Mouse (Mus musculus): ENCODE data around the gene Tmem243.

Gene Tmem243

DNA sequence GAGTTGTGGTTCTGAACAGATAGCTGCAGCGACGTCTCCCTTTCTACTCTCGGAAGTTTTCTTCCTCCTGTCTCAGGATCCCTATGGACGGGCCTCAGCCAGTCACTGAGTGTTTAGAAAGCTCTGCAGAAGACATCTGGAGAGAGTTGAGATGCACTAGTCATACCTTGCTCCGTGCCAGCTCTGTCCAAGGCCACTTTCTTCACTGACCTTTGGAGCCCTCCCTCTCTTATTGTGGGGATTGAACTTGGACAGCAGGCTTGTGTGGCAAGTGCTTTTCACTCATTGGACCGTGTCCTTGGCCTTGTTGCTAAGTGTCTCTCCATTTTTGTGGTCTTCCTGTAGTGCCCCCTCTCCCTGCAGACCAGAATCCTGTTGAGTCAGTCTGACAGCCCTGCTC lies 6.3 kb downstream of the Tmem243 start:
- in situ Hi-C loops (cut with MboI; ENCODE audit: low sequenced_read_pairs) = no loop called here

DNA sequence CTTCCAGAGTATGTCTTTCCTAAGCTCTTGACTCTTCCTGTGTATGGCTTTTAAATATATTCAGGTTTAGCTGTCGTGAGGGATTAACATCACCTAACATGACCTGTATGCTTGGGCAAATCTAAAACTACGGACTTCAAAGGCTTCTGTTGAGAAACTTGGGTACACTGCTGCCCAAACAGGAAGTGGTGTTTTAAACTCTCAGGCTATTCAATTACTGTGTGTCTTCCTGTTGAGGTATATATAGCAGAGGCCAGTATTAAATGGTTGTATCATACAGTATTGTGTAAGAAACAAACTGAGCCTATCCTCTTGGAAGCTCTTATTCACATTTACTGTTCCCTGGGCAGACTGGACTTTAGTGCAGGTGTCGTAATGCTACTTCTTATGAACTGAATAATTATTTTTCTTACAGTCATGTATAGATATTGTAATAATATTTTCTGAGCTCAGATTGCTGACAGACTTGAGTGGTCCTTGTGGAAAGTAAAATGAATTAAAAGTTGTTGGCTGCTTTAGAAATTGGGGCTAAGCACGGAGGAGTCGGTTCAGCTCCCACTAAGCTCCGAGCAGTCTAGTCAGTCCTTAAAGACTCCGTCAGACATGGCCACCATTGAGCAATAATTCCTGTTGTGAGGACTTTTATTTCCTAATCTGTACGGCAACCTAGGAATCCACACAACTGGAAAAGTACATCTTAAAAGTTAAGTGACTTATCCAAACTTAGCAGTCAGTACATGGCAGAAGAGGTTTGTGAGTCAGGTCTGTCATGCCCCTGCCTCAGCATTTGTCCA lies 7.0 kb downstream of the Tmem243 start:
- in situ Hi-C loops (cut with MboI; ENCODE audit: low sequenced_read_pairs) = no loop called here

DNA sequence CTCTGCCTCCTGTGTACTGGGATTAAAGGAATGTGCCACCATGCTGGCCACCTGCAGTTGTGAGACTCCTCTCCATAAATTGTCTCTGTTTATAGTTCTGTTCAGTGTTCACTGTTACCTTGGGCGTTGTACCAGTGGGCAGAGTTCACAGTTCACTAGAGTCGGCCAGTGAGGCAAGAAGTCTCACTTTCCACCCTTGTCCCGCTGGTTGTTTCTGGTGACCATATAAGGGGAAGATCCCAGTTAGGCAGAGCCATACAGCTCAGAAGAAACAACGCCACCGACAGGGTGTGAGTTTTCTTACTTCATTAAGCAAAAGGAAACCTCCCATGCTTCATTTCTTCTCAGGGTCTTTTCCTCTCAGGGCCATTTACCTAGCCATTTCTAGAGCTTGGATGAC lies 8.0 kb downstream of the Tmem243 start:
- in situ Hi-C loops (cut with MboI; ENCODE audit: low sequenced_read_pairs) = no loop called here

- in situ Hi-C loops (cut with MboI; ENCODE audit: low sequenced_read_pairs) = no loop called here
These were observed 9.1 kb downstream of the Tmem243 start for GRCm38 (mm10) chr5:9109582-9109981.

- in situ Hi-C loops (cut with MboI; ENCODE audit: low sequenced_read_pairs) = no loop called here
These were observed 10.8 kb downstream of the Tmem243 start for GRCm38 (mm10) chr5:9111285-9111684.

DNA sequence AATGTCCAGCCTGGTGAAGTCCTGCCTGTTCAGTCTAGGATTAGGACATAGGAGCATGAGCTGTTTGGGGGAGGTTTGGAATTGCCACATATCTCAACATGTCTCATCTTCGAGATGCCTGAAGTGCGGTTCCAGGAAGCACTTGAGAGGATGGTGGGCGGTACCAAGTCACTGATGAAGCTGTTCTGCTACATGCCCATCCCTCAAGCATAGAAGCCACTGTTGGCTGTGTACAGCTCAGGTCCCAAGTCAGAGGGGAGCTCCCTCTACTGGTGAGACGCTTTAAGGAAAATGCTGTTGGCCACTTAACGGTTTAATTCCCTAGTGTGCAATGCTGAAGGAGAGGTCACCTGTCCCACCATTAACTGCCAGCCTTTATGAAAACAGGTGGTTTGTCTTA lies 11.3 kb downstream of the Tmem243 start:
- in situ Hi-C loops (cut with MboI; ENCODE audit: low sequenced_read_pairs) = no loop called here

GRCm38 (mm10) chr5:9114162-9114561 lies 13.7 kb downstream of the Tmem243 start:
- in situ Hi-C loops (cut with MboI; ENCODE audit: low sequenced_read_pairs) = no loop called here

DNA sequence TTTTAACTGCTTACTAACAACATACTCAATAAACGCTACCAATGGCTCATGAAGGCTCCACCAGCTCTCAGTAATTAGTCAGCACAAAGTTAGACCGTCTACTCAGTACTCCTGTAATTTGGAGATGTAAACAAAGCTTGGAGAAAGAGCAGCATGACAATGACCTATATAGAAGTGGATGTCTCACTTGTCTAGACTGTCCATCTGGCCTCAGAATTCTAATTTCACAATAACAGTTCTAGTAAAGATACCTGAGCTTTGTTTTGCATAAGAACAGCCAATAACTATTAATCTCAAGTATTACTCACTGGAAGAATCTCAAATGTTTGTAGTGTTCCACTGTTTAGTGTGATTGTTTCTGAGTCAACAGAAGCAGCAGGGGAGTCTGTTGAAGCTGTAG lies 23.7 kb downstream of the Tmem243 start:
- in situ Hi-C loops (cut with MboI; ENCODE audit: low sequenced_read_pairs) = no loop called here

GRCm38 (mm10) chr5:9128566-9128965 lies 28.1 kb downstream of the Tmem243 start:
- in situ Hi-C loops (cut with MboI; ENCODE audit: low sequenced_read_pairs) = no loop called here

- in situ Hi-C loops (cut with MboI; ENCODE audit: low sequenced_read_pairs) = no loop called here
These were observed 31.3 kb downstream of the Tmem243 start for GRCm38 (mm10) chr5:9131786-9132185.

DNA sequence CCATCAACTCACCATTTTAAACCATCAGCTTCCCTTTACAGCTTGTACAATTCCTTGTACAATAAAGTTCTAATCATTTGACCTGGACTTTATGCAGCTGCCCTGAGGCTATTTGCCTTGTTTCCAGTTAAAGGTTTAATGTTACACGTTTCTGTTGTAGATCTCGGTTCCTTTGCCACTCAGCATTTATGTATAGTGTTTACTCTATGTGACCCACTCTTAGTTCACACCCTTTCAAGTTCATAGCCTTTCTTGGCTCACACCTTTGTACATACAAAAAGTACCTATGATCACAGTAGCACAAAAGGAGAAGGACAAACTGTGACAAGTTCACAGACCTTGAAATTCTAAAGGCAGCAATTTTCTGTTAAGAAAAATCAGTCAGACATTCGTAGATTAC lies 35.1 kb downstream of the Tmem243 start:
- in situ Hi-C loops (cut with MboI; ENCODE audit: low sequenced_read_pairs) = no loop called here

DNA sequence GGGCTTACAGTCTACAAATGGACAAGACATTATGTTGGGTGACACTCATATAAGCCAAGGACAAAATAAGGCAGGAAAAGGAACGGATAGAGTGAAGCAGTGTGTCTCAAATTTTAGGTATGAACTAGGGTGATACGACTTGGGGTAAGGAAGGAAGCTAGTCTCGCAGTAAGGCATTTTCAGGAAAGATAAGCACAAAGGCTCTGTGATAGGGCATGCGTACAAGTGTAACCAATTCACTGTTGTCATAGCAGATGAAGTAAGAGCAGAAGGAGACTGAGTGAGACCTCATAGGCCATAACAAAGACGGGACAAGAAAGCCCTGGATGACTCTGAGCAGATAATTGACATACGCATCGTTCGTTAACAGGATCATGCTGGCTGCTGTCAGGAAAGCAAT lies 40.3 kb downstream of the Tmem243 start:
- in situ Hi-C loops (cut with MboI; ENCODE audit: low sequenced_read_pairs) = no loop called here

- in situ Hi-C loops (cut with MboI; ENCODE audit: low sequenced_read_pairs) = no loop called here
These were observed 41.9 kb downstream of the Tmem243 start for GRCm38 (mm10) chr5:9142376-9142775.

GRCm38 (mm10) chr5:9149273-9149850 lies 48.9 kb downstream of the Tmem243 start:
- in situ Hi-C loops (cut with MboI; ENCODE audit: low sequenced_read_pairs) = no loop called here

GRCm38 (mm10) chr5:9156746-9157145 lies 56.3 kb downstream of the Tmem243 start:
- in situ Hi-C loops (cut with MboI; ENCODE audit: low sequenced_read_pairs) = no loop called here

GRCm38 (mm10) chr5:9157336-9157735 lies 56.9 kb downstream of the Tmem243 start:
- in situ Hi-C loops (cut with MboI; ENCODE audit: low sequenced_read_pairs) = no loop called here

- in situ Hi-C loops (cut with MboI; ENCODE audit: low sequenced_read_pairs) = no loop called here
These were observed 60.5 kb downstream of the Tmem243 start for GRCm38 (mm10) chr5:9160831-9161455.

GRCm38 (mm10) chr5:9161456-9162041 lies 61.1 kb downstream of the Tmem243 start, which contains the start of gene Dmtf1:
Dmtf1 (minus strand) TSS chr5:9161776.
- in situ Hi-C loops (cut with MboI; ENCODE audit: low sequenced_read_pairs) = no loop called here

GRCm38 (mm10) chr5:9162088-9162487 lies 61.6 kb downstream of the Tmem243 start:
- in situ Hi-C loops (cut with MboI; ENCODE audit: low sequenced_read_pairs) = no loop called here

DNA sequence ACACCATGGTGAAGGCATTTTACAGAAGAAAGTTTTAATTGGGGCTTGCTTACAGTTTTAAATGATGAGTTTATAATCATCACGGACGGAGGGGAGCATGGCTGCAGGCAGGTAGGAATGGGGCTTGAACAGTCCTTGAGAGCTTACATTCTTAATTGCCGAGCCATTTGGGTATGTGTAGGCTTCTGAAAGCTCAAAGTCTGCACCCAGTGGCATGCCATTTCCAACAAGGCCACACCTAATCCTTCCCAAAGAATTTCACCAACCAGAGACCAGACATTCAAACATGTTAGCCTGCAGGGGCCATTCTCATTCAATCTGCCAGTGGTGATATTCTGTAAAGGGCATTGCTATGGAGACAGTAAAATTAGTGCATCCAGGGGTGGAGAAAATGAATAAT lies 62.9 kb downstream of the Tmem243 start:
- in situ Hi-C loops (cut with MboI; ENCODE audit: low sequenced_read_pairs) = no loop called here

DNA sequence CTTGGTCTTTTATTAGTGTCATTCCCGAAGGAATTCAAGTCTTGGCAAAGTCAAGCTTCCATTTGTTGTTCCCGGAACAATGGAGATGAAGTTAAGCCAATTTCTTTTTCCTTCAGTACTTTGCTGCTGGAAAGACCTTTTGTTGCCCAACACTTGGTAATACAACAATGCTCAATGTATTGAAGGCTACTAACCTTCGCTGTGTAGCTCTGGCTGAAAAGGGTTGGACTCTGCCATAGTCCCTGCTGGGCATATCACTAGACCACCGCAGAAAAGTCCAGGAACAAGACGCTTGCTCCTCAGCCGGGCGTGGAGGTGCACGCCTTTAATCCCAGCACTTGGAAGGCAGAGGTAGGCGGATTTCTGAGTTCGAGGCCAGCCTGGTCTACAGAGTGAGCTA lies 64.7 kb downstream of the Tmem243 start:
- in situ Hi-C loops (cut with MboI; ENCODE audit: low sequenced_read_pairs) = loop anchor here (5.0 kb wide), 1 partner anchor 262 kb away; no protein-coding TSS in a partner anchor

- in situ Hi-C loops (cut with MboI; ENCODE audit: low sequenced_read_pairs) = loop anchor here (5.0 kb wide), 1 partner anchor 261 kb away; no protein-coding TSS in a partner anchor
These were observed 65.9 kb downstream of the Tmem243 start for GRCm38 (mm10) chr5:9166366-9166765.
